ENCODE assay signal across 9 mouse cellular contexts in the genomic region with DNA sequence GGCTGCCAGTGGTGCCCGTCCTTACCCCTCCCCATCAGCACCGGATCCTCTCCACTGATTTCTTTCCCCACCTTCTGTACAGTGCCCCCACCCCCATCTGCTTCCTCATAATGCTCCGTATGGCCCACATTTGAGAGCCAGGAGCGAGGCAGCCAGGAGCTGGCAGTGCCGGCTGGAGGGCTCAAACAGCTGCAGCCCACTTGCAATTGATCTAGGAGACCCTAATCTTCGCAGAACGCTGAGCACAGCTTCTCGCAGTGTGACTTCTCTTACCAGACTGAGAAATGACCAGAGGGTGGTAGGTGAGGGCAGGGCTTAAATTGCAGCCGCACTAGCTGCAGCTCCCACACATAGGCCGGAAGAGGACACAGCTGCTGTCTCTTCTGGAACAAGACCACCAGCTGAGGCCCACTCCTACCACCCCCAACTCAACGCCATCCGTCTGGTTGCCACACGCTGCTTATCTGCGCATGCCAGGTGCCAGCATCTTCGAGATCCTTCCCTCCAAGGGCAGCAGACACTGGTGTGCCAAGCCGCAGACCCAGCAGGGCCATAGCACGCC.
A peak's percentile ranks its signal among the peaks of the same experiment; 100 is the strongest.
DNase-seq lines count a peak whose midpoint lies in the region; ATAC-seq lines count a peak whose summit lies in the region.
"Had no signal": no experiment of that assay in that cellular context is flagged by ENCODE, and none has a peak within 500 bp of the region (broad histone marks: within the 10 kb centered on the region; RNA-seq: fewer than 3 reads in every experiment).

No protein-coding gene starts in this region.

- H3K4me1 ChIP-seq in forebrain, embryonic 16.5 days (replicated peaks; ENCODE audit: control insufficient read depth, insufficient read depth, low read length), result peaks cover 16% of the 10 kb centered on the region
- H3K4me1 ChIP-seq in limb, embryonic 12.5 days (replicated peaks), result peaks cover 14% of the 10 kb centered on the region
- H3K4me1 ChIP-seq: liver, embryonic 13.5 days had no signal

- ATAC-seq in forebrain, embryonic 16.5 days, result peak; percentile 86
- ATAC-seq in limb, embryonic 12.5 days (ENCODE audit: insufficient number of reproducible peaks, insufficient read depth, low FRiP score, low TSS enrichment, low read depth), result peak; percentile 48; the same call in 1 of the 2 replicates

- no peak overlapping the region for H3K4me2 ChIP-seq in forebrain, embryonic 16.5 days (ENCODE audit: low read length)
- H3K4me2 ChIP-seq in limb, embryonic 12.5 days, result no peak overlapping the region
- H3K4me2 ChIP-seq: liver, embryonic 13.5 days had no signal

- no peak overlapping the region for H3K4me3 ChIP-seq in forebrain, embryonic 16.5 days (replicated peaks; ENCODE audit: low read length)
- H3K4me3 ChIP-seq in limb, embryonic 12.5 days (replicated peaks), result no peak overlapping the region
- H3K4me3 ChIP-seq: liver, embryonic 13.5 days had no signal

- peak; percentile 31 for DNase-seq in right cerebral cortex, postnatal 14 days
- no peak for DNase-seq in right cerebral cortex, adult 18-20 months
- no peak for DNase-seq in T-cell, adult 2 months (ENCODE audit: low spot score)
- no peak for DNase-seq in heart, postnatal 36 days
- no peak for DNase-seq in adrenal gland, postnatal 14 days
- DNase-seq: kidney, adult 11 months; liver, embryonic 13.5 days had no signal

- intact Hi-C loops in heart, postnatal 36 days (cut with DNase I), result no loop called here

- H3K27me3 ChIP-seq in forebrain, embryonic 16.5 days (replicated peaks; ENCODE audit: control insufficient read depth, insufficient read depth, low read length), result no peaks in the 10 kb centered on the region
- peaks cover 38% of the 10 kb centered on the region for H3K27me3 ChIP-seq in limb, embryonic 12.5 days

- no peaks in the 10 kb centered on the region for H3K36me3 ChIP-seq in forebrain, embryonic 16.5 days (ENCODE audit: control insufficient read depth, insufficient read depth)
- H3K36me3 ChIP-seq in limb, embryonic 12.5 days, result no peaks in the 10 kb centered on the region
- H3K36me3 ChIP-seq: liver, embryonic 13.5 days had no signal

- 29% methylated on average over 17 of the region's 17 CpGs for WGBS in forebrain, embryonic 16.5 days
- WGBS in limb, embryonic 12.5 days, result 26% methylated on average over 17 of the region's 17 CpGs

- 0 out of 2 replicates have a peak overlapping the region, but pooled peaks have one; percentile 1 for H3K9ac ChIP-seq in forebrain, embryonic 16.5 days (replicated peaks; ENCODE audit: low read depth, low read length)
- H3K9ac ChIP-seq in limb, embryonic 12.5 days (replicated peaks), result no peak overlapping the region
- H3K9ac ChIP-seq: liver, embryonic 13.5 days had no signal

- H3K9me3 ChIP-seq in forebrain, embryonic 16.5 days (ENCODE audit: control insufficient read depth, low read length), result no peaks in the 10 kb centered on the region
- H3K9me3 ChIP-seq in limb, embryonic 12.5 days, result no peaks in the 10 kb centered on the region
- H3K9me3 ChIP-seq: liver, embryonic 13.5 days had no signal

- 0 out of 2 replicates have a peak overlapping the region, but pooled peaks have one; percentile 2 for H3K27ac ChIP-seq in forebrain, embryonic 16.5 days (ENCODE audit: low read length)
- no peak overlapping the region for H3K27ac ChIP-seq in limb, embryonic 12.5 days
- H3K27ac ChIP-seq: liver, embryonic 13.5 days had no signal
